9 mouse cellular contexts compared by ENCODE assay signal in the genomic region with DNA sequence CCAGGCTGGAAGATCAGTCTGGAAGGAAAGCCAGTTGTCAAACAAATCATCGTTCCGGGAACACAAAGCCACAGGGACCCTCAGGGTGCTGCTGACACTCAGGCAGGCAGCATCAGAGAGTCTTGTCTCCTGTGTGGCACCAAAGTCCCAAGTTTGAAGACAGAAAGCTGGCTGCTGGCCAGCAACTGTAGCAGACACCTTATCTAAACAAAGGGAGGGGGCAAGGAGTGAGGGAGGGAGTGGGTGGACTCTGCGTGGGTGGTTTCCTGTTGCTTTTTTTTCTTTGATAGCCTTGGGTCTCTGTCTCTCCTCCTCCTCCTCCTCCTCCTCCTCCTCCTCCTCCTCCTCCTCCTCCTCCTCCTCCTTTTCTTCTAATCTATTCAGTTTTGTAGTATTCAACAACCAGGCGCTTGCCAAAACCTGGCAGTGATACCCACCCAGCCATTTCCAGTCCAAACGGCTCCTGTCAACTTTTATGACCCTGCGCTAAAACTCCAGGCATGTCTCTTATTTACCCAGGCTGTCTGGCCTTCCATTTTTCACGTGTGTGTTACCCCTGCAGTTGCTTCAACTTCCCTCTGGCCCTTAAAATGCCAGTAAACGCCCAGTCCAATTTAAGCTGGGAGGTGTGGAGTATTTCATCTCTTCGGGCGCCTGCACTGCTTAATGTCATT.
DNase-seq lines count a peak whose midpoint lies in the region; ATAC-seq and TF ChIP-seq lines count a peak whose summit lies in the region.
"Had no signal": no experiment of that assay in that cellular context is flagged by ENCODE, and none has a peak within 500 bp of the region (broad histone marks: within the 10 kb centered on the region; RNA-seq: fewer than 3 reads in every experiment).

No protein-coding gene starts in this region.

- H3K9ac ChIP-seq in intestine, embryonic 14.5 days (ENCODE audit: low read length): no peak overlapping the region
- no peak overlapping the region for H3K9ac ChIP-seq in intestine, postnatal 0 days (ENCODE audit: low read depth, low read length)

- no peaks in the 10 kb centered on the region for H3K9me3 ChIP-seq in intestine, embryonic 14.5 days (ENCODE audit: control insufficient read depth, low read length)
- H3K9me3 ChIP-seq in intestine, postnatal 0 days (ENCODE audit: control insufficient read depth): no peaks in the 10 kb centered on the region

- no peaks in the 10 kb centered on the region for H3K36me3 ChIP-seq in intestine, embryonic 14.5 days (ENCODE audit: control insufficient read depth, insufficient read depth, low read length)
- H3K36me3 ChIP-seq in intestine, postnatal 0 days (ENCODE audit: control insufficient read depth, insufficient read depth): no peaks in the 10 kb centered on the region
- H3K36me3 ChIP-seq in splenic B cell, adult 2 months (ENCODE audit: control insufficient read depth, insufficient read depth, low read length, poor library complexity, severe bottlenecking): no peaks in the 10 kb centered on the region

- 0 out of 2 replicates have a peak, but pooled peaks cover 9% of the 10 kb centered on the region for H3K4me1 ChIP-seq in intestine, embryonic 14.5 days (replicated peaks; ENCODE audit: control insufficient read depth, insufficient read depth, low read length)
- H3K4me1 ChIP-seq in intestine, postnatal 0 days (replicated peaks; ENCODE audit: control insufficient read depth, insufficient read depth, low read length): no peaks in the 10 kb centered on the region

- 0 out of 2 replicates have a peak, but pooled peaks have one; percentile 19 for ATAC-seq in intestine, embryonic 14.5 days (replicated peaks; ENCODE audit: low FRiP score, low TSS enrichment, low read depth)
- ATAC-seq in intestine, postnatal 0 days: no peak

- no peak for TF ChIP-seq CTCF in intestine, postnatal 0 days (IDR thresholded peaks at IDR 0.05; ENCODE audit: low read depth)

- 0 out of 2 replicates have a peak, but pooled peaks cover 8% of the 10 kb centered on the region for H3K27me3 ChIP-seq in intestine, embryonic 14.5 days (replicated peaks; ENCODE audit: control insufficient read depth, insufficient read depth, low read length)
- no peaks in the 10 kb centered on the region for H3K27me3 ChIP-seq in intestine, postnatal 0 days (replicated peaks; ENCODE audit: control insufficient read depth, insufficient read depth, low read length)
- H3K27me3 ChIP-seq in splenic B cell, adult 2 months (ENCODE audit: control insufficient read depth, insufficient read depth, low read length, poor library complexity, severe bottlenecking): no peaks in the 10 kb centered on the region

- 25% methylated on average over 10 of the region's 10 CpGs for WGBS in intestine, embryonic 14.5 days
- WGBS in intestine, postnatal 0 days: 34% methylated on average over 10 of the region's 10 CpGs

- H3K4me2 ChIP-seq in intestine, embryonic 14.5 days (ENCODE audit: low read length): no peak overlapping the region
- H3K4me2 ChIP-seq in intestine, postnatal 0 days (replicated peaks; ENCODE audit: low read depth): no peak overlapping the region

- no peak overlapping the region for H3K4me3 ChIP-seq in intestine, embryonic 14.5 days (ENCODE audit: low read depth, low read length)
- no peak overlapping the region for H3K4me3 ChIP-seq in intestine, postnatal 0 days (ENCODE audit: low read depth, low read length)

- intact Hi-C loops in gastrocnemius, postnatal 36 days (cut with DNase I): no loop called here

- H3K27ac ChIP-seq in intestine, embryonic 14.5 days (ENCODE audit: low read depth): no peak overlapping the region
- no peak overlapping the region for H3K27ac ChIP-seq in intestine, postnatal 0 days (ENCODE audit: low read depth, low read length)

- DNase-seq in intestine, embryonic 14.5 days (ENCODE audit: low spot score): no peak
- peak; percentile 3 for DNase-seq in spleen, adult 12 weeks (ENCODE audit: low spot score)
- no peak for DNase-seq in spleen, postnatal 14 days (ENCODE audit: low spot score in 2 of 2)
- peak; percentile 34 for DNase-seq in c-Kit-positive CD71-positive TER-119-negative erythroid progenitor cells, embryonic 14.5 days (ENCODE audit: low read depth)
- peak; percentile 45 for DNase-seq in splenic B cell, adult 2 months (ENCODE audit: low read depth, low spot score)
- no peak for DNase-seq in urinary bladder, postnatal 10 days (ENCODE audit: low spot score)
- no peak for DNase-seq in gastrocnemius, postnatal 36 days
- DNase-seq: adrenal gland, postnatal 36 days had no signal

Comparison
In these comparisons a context has a peak if more than half of its experiments do, and no peak if none do; other contexts are left out.
1. DNase-seq: peak in spleen, adult 12 weeks (single experiment), c-Kit-positive CD71-positive TER-119-negative erythroid progenitor cells, embryonic 14.5 days (single experiment) and splenic B cell, adult 2 months (single experiment); none in intestine, embryonic 14.5 days (single experiment), spleen, postnatal 14 days (0 of 2), urinary bladder, postnatal 10 days (single experiment) and gastrocnemius, postnatal 36 days (0 of 2).